Mouse (Mus musculus): ENCODE data around the gene Nudcd3. TPM values are rescaled to one million over a fixed set of nuclear protein-coding genes. Genes with fewer than 3 reads are reported as not detected.

The Nudcd3 gene
- 23.1 and 26.0 TPM in 2 replicates for polyA plus RNA-seq (2015; fragmentation: Nextera tagmentation; extraction: Ambion mirVana)

GRCm38 (mm10) chr11:6200087-6200569, at the start of gene Nudcd3:
TSS of gene Nudcd3 (minus strand) at chr11:6200415.

GRCm38 (mm10) chr11:6230012-6230411, 29.8 kb upstream of the Nudcd3 start, which contains the start of gene Npc1l1:
TSS of gene Npc1l1 (minus strand) at chr11:6230143.

GRCm38 (mm10) chr11:6199410-6200086, 667 bp downstream of the Nudcd3 start, which contains the start of gene A730071L15Rik:
TSS of gene A730071L15Rik (plus strand) at chr11:6200029.

GRCm38 (mm10) chr11:6066176-6066575, 134.0 kb downstream of the Nudcd3 start, which contains the start of gene Camk2b:
TSS of gene Camk2b (minus strand) at chr11:6066362.

Other genes starting within 250 kb of the Nudcd3 start
- 34.0 and 43.6 TPM in 2 replicates for gene Ykt6, start 244.7 kb downstream of the Nudcd3 start, polyA plus RNA-seq (2015; fragmentation: Nextera tagmentation; extraction: Ambion mirVana)
- 9.7 and 10.8 TPM in 2 replicates for gene Camk2b, start 134.1 kb downstream of the Nudcd3 start, polyA plus RNA-seq (2015; fragmentation: Nextera tagmentation; extraction: Ambion mirVana)
- 0.40 and 0.47 TPM in 2 replicates for gene A730071L15Rik, start 386 bp downstream of the Nudcd3 start, polyA plus RNA-seq (2015; fragmentation: Nextera tagmentation; extraction: Ambion mirVana)
- 0.39 TPM in 1 of 2 replicates, not detected in the other for gene Npc1l1, start 29.7 kb upstream of the Nudcd3 start, polyA plus RNA-seq (2015; fragmentation: Nextera tagmentation; extraction: Ambion mirVana)
- 45.9 and 67.8 TPM in 2 replicates for gene Ddx56, start 67.4 kb upstream of the Nudcd3 start, polyA plus RNA-seq (2015; fragmentation: Nextera tagmentation; extraction: Ambion mirVana)
- gene Tmed4, start 74.5 kb upstream of the Nudcd3 start, polyA plus RNA-seq (2015; fragmentation: Nextera tagmentation; extraction: Ambion mirVana) = 109 and 133 TPM in 2 replicates
- 66.6 and 113 TPM in 2 replicates for gene Ogdh, start 91.2 kb upstream of the Nudcd3 start, polyA plus RNA-seq (2015; fragmentation: Nextera tagmentation; extraction: Ambion mirVana)
- 6.6 and 9.3 TPM in 2 replicates for gene Zmiz2, start 188.7 kb upstream of the Nudcd3 start, polyA plus RNA-seq (2015; fragmentation: Nextera tagmentation; extraction: Ambion mirVana)
- gene Ppia, start 215.0 kb upstream of the Nudcd3 start, polyA plus RNA-seq (2015; fragmentation: Nextera tagmentation; extraction: Ambion mirVana) = 5,985 and 7,192 TPM in 2 replicates
- 261 and 304 TPM in 2 replicates for gene H2afv, start 244.0 kb upstream of the Nudcd3 start, polyA plus RNA-seq (2015; fragmentation: Nextera tagmentation; extraction: Ambion mirVana)